Mouse (Mus musculus): Measurements from ENCODE around the gene Rnf183.

The Rnf183 gene

DNA sequence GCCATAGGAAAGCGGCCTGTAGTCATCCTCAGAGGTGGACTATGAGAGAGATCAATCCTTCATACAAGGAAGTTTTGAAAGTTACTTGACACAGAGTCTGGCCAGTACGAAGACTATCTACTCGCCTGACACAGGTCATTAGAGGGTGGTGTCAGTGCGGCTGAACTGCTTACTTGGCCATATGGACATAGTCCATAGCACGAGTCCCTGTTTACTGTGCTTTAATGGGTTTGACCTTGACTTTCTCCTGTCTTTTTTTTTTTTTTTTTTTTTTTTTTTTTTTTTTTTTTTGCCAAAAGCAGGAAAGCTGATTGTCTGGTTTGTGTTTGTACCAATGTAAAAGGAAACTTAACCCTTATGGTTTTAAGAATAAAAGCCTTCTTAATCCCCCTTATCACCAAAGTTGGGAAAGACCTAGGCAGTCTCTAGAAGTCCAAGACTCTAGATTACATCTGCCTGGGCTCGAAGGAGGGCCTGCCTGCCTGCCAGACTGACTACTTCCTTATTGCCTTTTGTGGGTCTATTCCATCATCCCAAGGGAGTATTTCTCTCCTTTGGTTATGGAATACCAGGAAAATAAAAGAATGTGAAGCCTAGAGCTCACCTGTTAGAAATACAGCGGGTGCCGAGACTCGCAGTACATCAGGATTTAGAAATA lies 55.2 kb downstream of the Rnf183 start:
- no peak for DNase-seq

Measured in thymus, postnatal 36 days (tissue).